Mouse (Mus musculus): ENCODE measurements around the gene Hoxb1. TPM values are rescaled to one million over a fixed set of nuclear protein-coding genes. Genes with fewer than 3 reads are reported as not detected.
A peak's percentile ranks its signal among the peaks of the same experiment; 100 is the strongest.

Hoxb1 gene
- polyA plus RNA-seq, 1 experiment from 2014 or later: not detected

DNA sequence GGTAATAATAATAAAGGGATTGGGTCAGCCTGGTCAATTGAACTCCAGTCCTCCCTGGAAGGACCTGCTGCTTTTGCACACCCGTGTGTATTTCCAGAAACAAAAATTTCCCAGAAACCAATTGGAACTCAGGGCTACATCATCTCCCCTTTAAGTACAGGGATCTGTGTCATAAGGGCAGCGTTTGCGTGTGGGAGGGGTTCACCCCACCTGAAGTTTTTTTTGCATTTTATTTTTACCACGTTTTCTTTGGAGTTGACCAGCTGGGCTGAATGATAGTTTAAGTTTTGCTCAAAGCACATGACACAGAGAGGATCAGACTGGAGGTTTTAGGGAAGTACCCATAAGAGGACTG lies 23.0 kb upstream of the Hoxb1 start:
- H3K9me3 ChIP-seq (ENCODE audit: control insufficient read depth, low read length): no peaks in the 10 kb centered on the region
- peaks cover 10% of the 10 kb centered on the region for H3K4me1 ChIP-seq (replicated peaks; ENCODE audit: control insufficient read depth, insufficient read depth)
- no peak for TF ChIP-seq EP300 (optimal IDR thresholded peaks at IDR 0.05)
- TF ChIP-seq CTCF (IDR thresholded peaks at IDR 0.05; ENCODE audit: low read depth): no peak
- no peaks in the 10 kb centered on the region; the same call in 1 of the 2 replicates for H3K36me3 ChIP-seq (ENCODE audit: control insufficient read depth, insufficient read depth, low read length)
- peak overlapping the region; percentile 82 for H3K9ac ChIP-seq (ENCODE audit: low read length)
- H3K4me2 ChIP-seq (replicated peaks; ENCODE audit: low read depth): peak overlapping the region; percentile 71
- peak overlapping the region; percentile 94 for H3K27ac ChIP-seq (replicated peaks)
- ATAC-seq (ENCODE audit: low FRiP score, low TSS enrichment): no peak
- H3K27me3 ChIP-seq (ENCODE audit: control insufficient read depth, insufficient read depth, low read length): peaks cover 4% of the 10 kb centered on the region; the same call in 1 of the 2 replicates
- DNase-seq (ENCODE audit: low spot score): no peak
- WGBS: 12% methylated on average over 4 of the region's 4 CpGs
- peak overlapping the region; percentile 48 for H3K4me3 ChIP-seq (ENCODE audit: low read depth, low read length)

DNA sequence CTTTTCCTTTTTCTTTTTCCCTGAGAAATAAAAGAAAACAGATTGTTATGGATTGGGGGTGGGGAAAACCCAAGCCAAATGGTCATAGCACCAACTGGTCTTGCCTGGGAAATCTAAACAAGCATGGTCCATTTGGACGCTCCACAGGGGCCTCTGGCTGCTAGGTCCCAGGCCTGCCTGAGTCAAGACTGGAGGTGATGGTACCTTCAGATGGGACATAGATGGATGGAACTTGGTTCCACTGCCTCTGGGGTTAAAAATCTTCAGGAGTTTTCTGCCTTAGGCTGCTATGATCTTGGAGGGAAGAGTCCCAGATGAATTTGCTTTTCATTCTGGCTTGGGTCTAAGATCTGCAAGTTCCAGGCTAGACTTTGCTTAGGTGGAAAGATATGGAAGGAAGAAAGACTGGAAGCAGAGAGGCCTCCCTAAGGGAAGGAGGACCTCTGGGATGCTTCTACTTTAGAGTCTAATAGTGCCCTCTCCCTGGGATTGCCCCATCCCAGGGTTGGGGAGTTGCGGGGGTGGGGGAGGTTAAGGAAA lies 22.3 kb upstream of the Hoxb1 start:
- peak overlapping the region; percentile 22 for H3K4me3 ChIP-seq (ENCODE audit: low read depth, low read length)

DNA sequence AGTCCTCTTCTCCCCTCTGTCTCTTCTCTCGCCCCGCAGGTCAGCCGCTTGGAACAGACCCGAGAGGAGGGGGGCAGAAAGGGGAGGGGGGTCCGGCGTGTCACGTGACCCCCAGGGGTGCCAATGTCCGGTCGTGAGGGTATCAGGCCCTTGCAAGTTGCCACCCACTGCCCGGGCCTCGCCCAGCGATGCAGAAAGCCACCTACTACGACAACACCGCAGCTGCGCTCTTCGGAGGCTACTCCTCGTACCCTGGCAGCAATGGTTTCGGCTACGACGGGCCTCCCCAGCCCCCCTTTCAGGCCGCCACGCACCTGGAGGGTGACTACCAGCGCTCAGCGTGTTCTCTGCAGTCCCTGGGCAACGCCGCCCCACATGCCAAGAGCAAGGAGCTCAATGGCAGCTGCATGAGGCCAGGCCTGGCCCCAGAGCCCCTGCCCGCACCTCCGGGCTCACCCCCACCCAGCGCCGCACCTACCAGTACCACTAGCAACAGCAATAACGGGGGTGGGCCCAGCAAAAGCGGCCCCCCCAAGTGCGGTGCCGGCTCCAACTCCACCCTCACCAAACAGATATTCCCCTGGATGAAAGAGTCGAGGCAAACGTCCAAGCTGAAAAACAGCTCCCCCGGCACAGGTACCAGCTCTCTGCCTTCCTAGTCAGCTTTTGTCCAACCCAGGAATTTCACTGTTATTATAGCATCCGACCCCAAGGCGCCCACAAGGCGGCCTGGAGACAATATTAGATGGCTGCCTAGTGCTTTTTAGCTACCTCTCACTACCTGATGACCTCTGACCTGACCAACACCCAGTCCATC lies 21.3 kb upstream of the Hoxb1 start:
- TF ChIP-seq EP300 (optimal IDR thresholded peaks at IDR 0.05) (no peak), CTCF (IDR thresholded peaks at IDR 0.05; ENCODE audit: low read depth) (no peak)
- Histone ChIP-seq H3K27me3 (ENCODE audit: control insufficient read depth, insufficient read depth, low read length) (peaks cover 4% of the 10 kb centered on the region; the same call in 1 of the 2 replicates), H3K9ac (ENCODE audit: low read length) (peak overlapping the region; percentile 82), H3K36me3 (ENCODE audit: control insufficient read depth, insufficient read depth, low read length) (no peaks in the 10 kb centered on the region; the same call in 1 of the 2 replicates), H3K4me2 (replicated peaks; ENCODE audit: low read depth) (peak overlapping the region; percentile 71), H3K4me3 (ENCODE audit: low read depth, low read length) (peak overlapping the region; percentile 17; the same call in 1 of the 2 replicates), H3K4me1 (replicated peaks; ENCODE audit: control insufficient read depth, insufficient read depth) (peaks cover 2% of the 10 kb centered on the region; the same call in 1 of the 2 replicates), H3K9me3 (ENCODE audit: control insufficient read depth, low read length) (no peaks in the 10 kb centered on the region), H3K27ac (replicated peaks) (peak overlapping the region; percentile 90)
- WGBS: 19% methylated on average over 33 of the region's 40 CpGs
- ATAC-seq (ENCODE audit: low FRiP score, low TSS enrichment): no peak
- DNase-seq (ENCODE audit: low spot score): peak; percentile 26

More for the DNA sequence above, 22.3 kb upstream of the Hoxb1 start:
- Histone ChIP-seq H3K36me3 (ENCODE audit: control insufficient read depth, insufficient read depth, low read length) (no peaks in the 10 kb centered on the region; the same call in 1 of the 2 replicates), H3K9me3 (ENCODE audit: control insufficient read depth, low read length) (no peaks in the 10 kb centered on the region), H3K9ac (ENCODE audit: low read length) (peak overlapping the region; percentile 82), H3K4me1 (replicated peaks; ENCODE audit: control insufficient read depth, insufficient read depth) (peaks cover 8% of the 10 kb centered on the region), H3K4me2 (replicated peaks; ENCODE audit: low read depth) (peak overlapping the region; percentile 71), H3K27ac (replicated peaks) (peak overlapping the region; percentile 90), H3K27me3 (ENCODE audit: control insufficient read depth, insufficient read depth, low read length) (peaks cover 4% of the 10 kb centered on the region; the same call in 1 of the 2 replicates)
- 28% methylated on average over 2 of the region's 2 CpGs for WGBS
- DNase-seq (ENCODE audit: low spot score) (no peak), ATAC-seq (ENCODE audit: low FRiP score, low TSS enrichment) (no peak)
- no peak for TF ChIP-seq CTCF (IDR thresholded peaks at IDR 0.05; ENCODE audit: low read depth)
- no peak for TF ChIP-seq EP300 (optimal IDR thresholded peaks at IDR 0.05)

DNA sequence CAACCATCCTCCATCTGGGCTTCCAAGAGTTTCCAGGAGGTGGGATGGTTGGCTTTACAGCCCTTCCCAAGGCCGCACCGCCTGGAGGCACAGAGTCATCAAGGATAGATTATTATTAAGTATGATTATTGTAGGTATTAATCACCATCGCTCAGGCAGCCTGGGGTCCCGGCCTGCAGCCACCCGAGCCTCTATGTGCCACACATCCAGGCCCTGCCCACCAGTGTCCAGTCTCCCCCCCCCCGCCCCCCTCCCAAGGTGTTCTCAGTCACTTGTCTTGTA lies 20.7 kb upstream of the Hoxb1 start:
- no peak for ATAC-seq (ENCODE audit: low FRiP score, low TSS enrichment)
- H3K4me1 ChIP-seq (replicated peaks; ENCODE audit: control insufficient read depth, insufficient read depth): 0 out of 2 replicates have a peak, but pooled peaks cover 2% of the 10 kb centered on the region
- DNase-seq (ENCODE audit: low spot score): no peak

DNA sequence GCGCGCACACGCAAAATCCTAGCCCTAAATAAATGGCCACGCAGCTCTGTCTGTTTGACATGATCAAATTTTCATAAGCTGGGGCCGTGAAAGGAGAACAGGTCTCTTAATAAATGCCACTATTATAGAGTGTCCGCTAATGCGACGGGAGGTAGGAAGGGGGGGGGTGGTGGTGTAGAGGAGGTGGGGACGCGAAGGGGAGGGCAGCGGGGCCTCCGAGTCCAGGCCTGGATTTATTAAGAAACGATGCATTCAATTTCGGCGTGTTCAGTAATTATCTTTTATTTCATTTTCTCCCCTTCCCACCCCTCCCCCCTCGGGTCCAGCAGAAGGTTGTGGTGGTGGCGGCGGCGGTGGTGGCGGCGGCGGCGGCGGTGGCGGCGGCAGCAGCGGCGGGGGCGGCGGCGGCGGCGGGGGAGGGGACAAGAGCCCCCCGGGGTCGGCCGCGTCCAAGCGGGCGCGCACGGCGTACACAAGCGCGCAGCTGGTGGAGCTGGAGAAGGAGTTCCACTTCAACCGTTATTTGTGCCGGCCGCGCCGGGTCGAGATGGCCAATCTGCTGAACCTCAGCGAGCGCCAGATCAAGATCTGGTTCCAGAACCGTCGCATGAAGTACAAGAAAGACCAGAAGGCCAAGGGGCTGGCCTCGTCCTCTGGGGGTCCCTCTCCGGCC lies 20.2 kb upstream of the Hoxb1 start:
- WGBS: 3% methylated on average over 42 of the region's 56 CpGs
- Histone ChIP-seq H3K4me2 (replicated peaks; ENCODE audit: low read depth) (peak overlapping the region; percentile 71), H3K9me3 (ENCODE audit: control insufficient read depth, low read length) (no peaks in the 10 kb centered on the region), H3K4me3 (ENCODE audit: low read depth, low read length) (peak overlapping the region; percentile 29), H3K27me3 (ENCODE audit: control insufficient read depth, insufficient read depth, low read length) (peaks cover 4% of the 10 kb centered on the region; the same call in 1 of the 2 replicates), H3K27ac (replicated peaks) (peak overlapping the region; percentile 90), H3K36me3 (ENCODE audit: control insufficient read depth, insufficient read depth, low read length) (no peaks in the 10 kb centered on the region; the same call in 1 of the 2 replicates), H3K4me1 (replicated peaks; ENCODE audit: control insufficient read depth, insufficient read depth) (0 out of 2 replicates have a peak, but pooled peaks cover 2% of the 10 kb centered on the region), H3K9ac (ENCODE audit: low read length) (peak overlapping the region; percentile 57)
- DNase-seq (ENCODE audit: low spot score): no peak
- no peak for ATAC-seq (ENCODE audit: low FRiP score, low TSS enrichment)
- no peak for TF ChIP-seq CTCF (IDR thresholded peaks at IDR 0.05; ENCODE audit: low read depth)
- TF ChIP-seq EP300 (optimal IDR thresholded peaks at IDR 0.05): no peak

More for the DNA sequence above, 20.7 kb upstream of the Hoxb1 start:
- Histone ChIP-seq H3K36me3 (ENCODE audit: control insufficient read depth, insufficient read depth, low read length) (no peaks in the 10 kb centered on the region; the same call in 1 of the 2 replicates), H3K4me2 (replicated peaks; ENCODE audit: low read depth) (peak overlapping the region; percentile 71), H3K27me3 (ENCODE audit: control insufficient read depth, insufficient read depth, low read length) (peaks cover 4% of the 10 kb centered on the region; the same call in 1 of the 2 replicates), H3K4me3 (ENCODE audit: low read depth, low read length) (peak overlapping the region; percentile 29; the same call in 1 of the 2 replicates), H3K9ac (ENCODE audit: low read length) (peak overlapping the region; percentile 82; the same call in 1 of the 2 replicates), H3K27ac (replicated peaks) (peak overlapping the region; percentile 90), H3K9me3 (ENCODE audit: control insufficient read depth, low read length) (no peaks in the 10 kb centered on the region)
- WGBS: 20% methylated on average over 5 of the region's 6 CpGs
- TF ChIP-seq EP300 (optimal IDR thresholded peaks at IDR 0.05): no peak
- TF ChIP-seq CTCF (IDR thresholded peaks at IDR 0.05; ENCODE audit: low read depth): no peak
